Mouse (Mus musculus): ENCODE data around the gene Fgfr2.

DNA sequence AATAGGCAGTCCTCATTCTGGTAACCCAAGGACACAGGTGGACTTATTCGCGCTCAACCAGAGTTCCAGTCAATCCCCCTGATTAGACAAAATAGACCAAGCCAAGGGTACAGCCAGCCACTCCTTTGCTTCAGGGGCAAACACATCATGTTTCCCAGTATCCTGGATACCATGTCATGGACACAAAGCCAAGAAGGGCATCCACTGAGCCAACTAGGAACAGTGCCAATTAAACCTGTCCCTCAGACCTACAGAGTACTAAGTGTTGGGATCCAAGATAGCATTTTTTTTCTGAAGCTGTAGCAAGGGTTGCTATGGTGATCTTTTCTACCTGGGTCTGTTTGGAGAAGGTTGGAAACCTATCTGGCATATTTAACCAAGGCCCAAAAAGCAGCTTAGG is 929.5 kb downstream of the Fgfr2 start:
- TF ChIP-seq HCFC1 (IDR thresholded peaks at IDR 0.05; ENCODE audit: borderline replicate concordance, insufficient read depth, low read length) (no peak), MAFK (IDR thresholded peaks at IDR 0.05; ENCODE audit: insufficient read depth, low read depth, low read length) (no peak), ZC3H11A (IDR thresholded peaks at IDR 0.05; ENCODE audit: borderline replicate concordance, low read depth, low read length) (no peak), ZNF384 (IDR thresholded peaks at IDR 0.05; ENCODE audit: low read depth, low read length) (no peak), CHD2 (IDR thresholded peaks at IDR 0.05; ENCODE audit: low read depth, low read length) (no peak)
